Mouse (Mus musculus) heart, adult 8-10 months (tissue): ENCODE data around the gene H6pd. TPM values are rescaled to one million over a fixed set of nuclear protein-coding genes. Genes with fewer than 3 reads are reported as not detected.

Source experiments
- DNase-seq: peaks from one replicate; pipeline ENCODE4 v3.0.0; 2022; ENCODE audit warnings: low spot score
- total RNA-seq, 4 experiments: library from RNA; stranded (reverse); gene quantifications; 2 replicates each; pipeline ENCODE4 v1.2.4; 2022

The H6pd gene
- total RNA-seq, 4 experiments from 2014 or later: 37.5 to 44.8 (median 41.2) TPM

DNA sequence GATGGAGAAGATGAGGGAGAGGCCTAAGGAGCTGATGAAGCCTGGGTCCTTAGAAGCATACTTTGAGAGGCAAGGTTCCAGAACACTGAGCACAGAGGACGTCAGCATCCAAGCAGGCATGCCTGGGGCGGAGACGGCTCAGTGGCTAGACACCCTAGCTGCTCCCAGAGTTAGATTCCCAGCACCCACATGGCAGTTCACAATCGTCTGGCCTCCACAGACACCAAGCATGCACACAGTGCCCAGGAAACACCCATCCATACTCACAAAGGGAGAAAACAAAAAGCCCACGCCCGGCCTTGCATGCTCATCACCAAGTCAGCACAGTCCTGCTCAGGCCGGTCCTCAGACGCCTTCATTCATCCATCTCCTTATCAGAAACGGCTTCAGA lies 9.3 kb downstream of the H6pd start:
- no peak for DNase-seq

DNA sequence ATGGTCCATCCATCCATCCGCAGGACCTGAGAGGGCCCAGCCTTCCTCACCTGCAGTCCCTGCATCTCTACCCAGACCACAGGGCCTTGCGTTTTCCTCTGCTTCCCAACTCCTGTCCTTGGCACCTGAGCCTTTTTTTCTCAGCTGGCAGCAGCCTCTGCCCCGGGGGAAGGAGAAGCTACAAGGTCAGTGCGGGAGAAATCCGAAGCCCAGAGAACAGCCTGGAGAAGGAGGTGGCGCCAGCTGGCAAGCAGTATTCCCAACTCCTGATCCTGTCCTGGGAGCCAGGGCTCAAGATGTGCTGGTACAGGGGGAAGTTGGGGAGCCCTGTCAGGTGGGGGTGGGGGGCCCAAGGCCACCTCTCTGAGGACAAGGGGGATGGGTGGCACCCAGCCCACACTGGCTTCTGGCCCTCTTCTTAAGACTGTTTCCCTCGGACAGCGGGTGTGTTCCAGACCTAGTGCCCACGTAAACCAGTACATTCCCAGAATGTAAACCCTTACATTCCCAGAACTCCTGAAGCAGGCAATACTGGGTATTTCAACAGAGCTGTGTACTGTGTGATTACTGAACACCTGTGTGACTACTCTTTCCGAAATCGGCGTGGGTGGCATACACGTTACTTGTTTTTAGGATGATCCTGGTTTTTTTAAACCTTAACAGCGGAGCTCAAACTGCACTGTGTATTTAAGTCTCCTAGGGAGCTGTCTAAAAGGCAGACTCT lies 9.9 kb downstream of the H6pd start:
- DNase-seq: peak; percentile 66

DNA sequence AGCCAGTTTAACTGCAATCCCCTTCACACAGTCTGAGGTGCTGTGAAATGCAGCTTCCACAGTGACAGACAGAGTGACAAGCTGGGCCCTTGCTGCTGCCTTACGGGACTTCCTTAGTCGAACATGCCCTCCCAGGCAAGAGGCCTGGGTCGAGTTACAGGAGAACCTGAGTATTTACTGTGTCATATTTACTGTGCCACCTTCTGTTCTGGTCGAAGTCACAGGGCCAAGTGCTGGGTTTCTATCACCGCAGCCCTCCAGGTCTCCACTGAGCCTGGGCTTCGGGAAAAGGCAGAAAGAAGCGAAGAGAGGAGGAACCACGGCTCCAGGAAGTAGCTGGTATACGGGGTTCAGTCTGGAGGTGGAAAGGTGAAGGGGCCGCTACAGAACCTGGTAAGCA lies 10.8 kb downstream of the H6pd start:
- no peak for DNase-seq

DNA sequence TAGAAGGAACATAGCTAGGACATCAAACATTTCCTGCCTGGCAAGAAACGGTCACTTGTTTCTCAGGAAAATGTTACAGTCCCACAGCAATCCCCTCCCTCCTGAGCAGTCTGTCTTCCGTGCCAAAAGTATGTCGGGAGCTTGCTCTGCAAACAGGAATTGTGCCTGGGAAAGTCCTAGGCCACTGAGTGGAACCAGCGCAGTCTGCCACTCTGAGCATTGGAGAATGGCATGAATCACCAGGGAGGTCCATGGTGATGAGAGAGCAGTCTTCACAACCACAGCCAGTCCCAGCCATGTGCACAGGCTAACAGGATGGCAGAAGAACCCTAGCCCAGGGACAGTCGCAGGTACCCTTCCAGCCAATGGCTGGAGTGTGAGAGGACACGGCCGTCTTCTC lies 12.4 kb downstream of the H6pd start:
- no peak for DNase-seq

DNA sequence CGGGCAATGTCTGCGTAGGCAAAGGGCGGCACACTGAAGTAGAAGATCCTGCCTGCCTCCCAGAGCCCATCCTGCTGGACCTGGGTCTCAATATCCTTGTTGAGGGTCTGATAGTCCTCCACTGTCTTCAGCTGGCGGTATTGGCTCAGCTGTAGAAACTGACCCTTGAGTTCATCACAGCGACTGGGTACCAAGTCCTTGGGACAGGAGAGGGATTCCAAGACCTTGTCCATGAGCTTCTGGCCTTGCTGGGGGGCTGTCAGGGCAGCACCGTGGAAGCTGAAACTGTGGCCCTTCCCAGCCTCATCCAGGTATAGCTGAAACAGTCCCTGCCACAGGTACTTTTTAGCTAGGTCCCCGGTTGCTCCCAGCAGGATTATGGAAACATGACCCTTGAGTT lies 12.9 kb downstream of the H6pd start:
- no peak for DNase-seq

DNA sequence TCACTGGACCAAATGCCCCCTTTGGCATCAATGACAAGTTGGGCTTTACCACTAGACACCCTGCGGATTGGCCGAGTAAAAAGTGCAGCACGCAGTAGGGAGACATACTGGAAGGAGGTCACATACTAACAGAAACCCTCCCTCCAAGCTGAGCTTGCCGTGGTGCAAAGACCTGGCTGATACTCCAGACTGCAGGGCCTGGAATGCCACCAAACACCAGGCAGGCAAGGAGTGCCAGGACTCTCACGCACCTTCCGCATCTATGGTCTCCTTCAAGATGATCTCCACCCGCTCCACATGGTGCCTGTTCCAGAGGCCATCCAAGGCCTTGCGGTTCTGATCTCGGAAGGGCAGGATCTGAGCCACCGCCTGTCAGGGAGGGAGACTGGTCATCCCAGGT lies 14.6 kb downstream of the H6pd start:
- no peak for DNase-seq

DNA sequence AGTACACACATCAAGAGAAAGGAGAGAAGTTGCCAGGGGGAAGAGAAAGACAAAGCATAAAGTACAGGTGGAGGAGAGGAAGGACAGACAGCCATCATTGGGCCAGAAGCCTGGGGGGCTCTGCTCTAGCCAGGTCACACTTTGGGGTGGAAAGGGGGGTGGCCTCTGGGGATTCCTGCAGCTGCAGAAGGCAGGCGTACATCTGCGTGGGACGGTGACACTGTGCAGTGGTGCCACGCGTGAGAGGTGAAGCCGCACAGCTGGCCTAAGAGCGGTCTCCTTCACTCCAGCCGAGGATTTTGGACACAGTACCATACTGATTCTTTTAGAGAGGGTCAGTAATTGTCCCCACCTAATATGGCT lies 16.2 kb downstream of the H6pd start:
- no peak for DNase-seq

DNA sequence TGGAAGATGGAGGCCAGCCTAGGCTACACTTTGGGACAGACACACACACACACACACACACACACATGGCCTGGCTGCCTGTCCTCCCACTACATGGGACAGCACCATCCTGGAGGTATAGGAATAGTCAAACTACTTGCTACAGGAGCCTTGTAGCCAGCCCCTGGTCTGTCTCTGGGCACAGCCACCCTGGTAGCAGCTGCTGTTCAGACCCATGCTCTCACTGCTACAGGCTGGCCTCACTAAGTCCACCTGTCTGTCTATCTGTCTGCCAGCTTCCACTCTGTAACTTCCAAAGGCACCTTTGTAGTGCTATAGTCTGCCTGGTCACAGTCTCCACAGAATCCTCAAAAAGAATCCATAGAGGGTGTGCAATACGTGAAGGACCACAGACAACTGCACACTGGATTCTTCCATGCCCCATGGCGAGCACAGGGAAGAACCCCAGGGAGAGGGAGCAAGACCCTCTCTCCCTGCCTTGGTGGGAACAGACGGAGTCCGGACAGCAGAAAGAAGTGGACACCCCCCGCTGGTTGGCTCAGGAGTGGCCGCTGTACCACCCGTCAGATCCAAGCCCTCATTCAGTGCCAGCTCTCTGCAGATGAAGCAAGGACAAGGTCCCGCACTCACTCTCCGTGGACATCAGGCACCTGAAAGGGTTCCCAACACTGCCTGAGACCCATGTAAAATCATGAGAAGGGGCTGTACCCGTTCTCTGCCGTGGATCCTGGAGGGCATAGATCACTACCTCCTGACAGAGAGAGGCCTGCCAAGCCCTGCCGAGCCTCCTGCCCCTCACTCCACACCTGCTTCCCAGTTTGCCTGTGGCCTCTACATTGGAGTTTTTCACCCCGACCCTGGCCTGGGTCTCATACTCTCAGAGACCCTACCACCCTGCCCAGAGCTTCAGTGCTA lies 16.8 kb downstream of the H6pd start:
- DNase-seq: no peak

DNA sequence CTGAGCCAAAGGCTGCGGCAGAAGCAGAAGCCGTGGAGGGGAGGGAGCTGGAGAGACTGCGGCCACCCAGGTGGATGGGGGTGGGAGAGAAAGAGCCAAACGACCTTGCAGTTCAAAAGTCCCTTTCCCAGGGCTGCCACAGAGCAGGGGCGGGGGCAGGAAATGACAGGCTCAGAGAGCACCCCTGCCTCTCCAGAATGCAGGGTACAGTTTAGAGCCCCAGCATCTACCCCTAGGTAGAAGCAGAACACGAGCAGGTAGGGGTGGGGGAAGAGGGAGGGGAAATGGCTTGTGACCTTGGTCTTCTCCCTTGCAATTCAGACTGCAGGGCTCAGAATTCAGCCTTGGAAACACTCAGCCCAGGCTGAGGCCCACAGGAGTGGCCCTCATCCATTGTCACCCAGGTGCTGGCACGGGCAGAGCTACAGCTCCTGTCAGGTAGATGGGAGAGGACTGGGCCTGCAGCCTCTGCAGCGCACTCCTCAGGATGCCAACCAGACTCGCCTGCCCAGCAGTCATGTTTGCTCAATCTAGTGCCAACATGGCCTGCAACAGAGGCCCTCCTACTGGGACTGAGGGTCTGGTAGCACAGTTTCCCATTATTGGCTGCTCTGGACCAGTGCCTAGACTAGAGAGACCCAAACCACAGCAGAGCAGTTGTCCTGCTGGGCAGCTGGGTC lies 17.7 kb downstream of the H6pd start:
- DNase-seq: no peak

DNA sequence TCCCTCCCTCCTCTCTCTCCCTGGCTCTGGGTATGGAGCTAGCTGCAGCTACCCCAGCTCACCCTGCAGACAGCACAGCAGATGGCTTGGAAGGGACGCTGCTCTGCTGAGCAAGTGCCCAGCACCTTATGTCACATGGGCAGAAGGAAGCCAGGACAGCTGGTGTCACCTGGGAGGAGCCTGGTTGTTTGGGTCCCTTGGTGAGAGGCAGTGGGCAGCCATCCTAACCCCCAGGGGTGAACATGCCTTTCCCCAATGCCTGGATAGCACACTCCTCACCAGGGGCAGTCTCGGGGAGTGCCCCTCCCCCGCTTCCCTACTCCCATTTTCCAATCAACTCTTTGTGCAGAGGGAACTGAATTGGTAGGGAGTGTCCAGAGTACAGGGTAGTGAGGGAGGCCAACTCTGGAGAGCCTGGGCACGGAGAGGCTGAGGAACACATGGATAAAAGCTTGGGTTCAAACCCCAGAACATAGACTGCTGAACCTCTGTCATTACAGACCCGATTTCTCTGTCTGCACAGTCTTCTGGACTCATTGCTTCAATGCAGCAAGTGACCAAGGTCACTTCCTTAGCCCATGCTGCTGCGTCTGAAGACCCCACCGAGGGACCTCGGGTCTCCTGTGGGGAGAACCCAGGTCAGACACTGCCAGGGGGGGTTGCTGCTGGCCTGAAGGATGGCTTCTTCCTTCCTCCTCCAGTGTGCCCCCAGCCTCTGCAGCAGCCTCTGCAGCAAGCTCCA lies 18.4 kb downstream of the H6pd start:
- no peak for DNase-seq

DNA sequence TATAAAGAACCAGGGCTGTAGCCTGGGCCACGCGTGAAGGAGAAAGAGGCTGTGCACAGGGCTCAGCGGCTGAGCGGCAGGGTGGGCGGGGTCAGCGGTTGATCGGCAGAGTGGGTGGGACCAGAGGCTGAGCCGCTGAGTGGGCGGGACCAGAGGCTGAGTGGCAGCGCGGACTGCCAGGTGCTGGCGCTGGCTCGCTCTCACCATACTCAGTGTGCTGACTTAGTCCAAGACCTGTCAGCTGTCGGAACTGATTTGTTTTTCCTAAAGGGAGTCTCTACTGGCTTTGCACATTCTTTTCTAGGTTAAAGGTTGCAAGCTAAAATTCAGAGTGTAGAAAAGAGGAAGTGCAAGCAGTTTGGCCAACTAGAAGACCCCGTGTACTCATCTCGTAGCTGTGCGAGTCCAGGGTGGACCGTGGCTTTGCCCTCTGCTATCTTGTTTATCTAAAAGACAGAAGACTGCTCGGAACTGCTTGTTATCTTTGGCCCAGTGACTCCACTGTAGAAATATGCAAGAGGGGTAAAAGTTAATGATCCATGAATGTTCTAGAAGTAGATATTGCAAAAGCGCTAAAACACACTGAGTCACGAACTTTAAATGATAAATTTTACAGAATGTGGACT lies 19.8 kb downstream of the H6pd start:
- DNase-seq: peak; percentile 82

DNA sequence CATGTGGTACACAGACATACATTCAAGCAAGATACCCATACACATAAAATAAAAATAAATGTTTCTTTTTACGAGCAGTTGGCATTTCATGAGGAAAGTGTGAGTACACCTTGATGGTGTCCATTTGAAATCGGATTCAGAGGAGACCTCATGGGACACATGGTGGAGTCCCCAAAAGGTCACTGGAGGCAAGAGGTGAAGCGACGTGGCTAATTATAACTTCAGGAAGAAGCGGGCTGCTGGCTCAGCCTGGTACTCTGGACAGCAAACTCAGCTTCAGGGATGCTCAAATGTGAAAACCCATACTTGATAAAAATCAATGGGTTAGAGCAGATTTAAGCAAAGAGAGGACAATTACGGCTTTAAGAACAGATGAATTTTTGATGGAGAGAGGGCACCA lies 20.5 kb downstream of the H6pd start:
- no peak for DNase-seq

DNA sequence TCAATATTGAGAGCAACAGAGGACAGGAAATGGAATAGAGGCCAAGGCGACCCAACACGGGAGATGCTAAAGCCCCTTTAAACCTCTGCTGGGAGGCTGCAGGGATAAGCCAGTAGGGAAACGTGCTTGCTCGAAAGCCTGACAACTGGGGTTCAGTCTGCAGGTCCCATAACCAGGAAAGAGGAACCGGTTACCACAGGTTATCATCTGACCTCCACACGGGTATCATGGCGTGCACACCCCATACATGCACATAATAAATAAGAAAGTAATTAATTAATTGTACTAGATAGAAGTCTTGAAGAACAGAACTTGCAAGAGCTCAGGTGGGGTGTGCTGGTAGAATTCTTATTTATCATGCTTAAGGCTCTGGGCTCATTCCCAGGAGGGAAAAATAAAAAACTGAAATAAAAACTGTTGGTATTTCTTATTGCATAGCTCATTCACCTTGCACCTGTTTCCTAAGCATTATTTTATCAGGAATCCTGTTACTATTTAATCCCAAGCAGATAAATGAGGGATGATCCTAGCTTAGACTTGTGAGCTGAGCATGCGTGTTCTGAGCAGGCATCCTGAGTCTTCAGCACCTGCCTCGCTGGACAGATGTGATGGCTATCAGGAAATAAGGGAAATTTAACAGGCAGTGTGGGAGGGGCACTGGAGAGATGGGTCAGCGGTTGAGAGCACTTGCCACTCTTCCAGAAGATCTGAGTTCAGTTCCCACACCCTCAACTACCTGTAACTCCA lies 22.0 kb downstream of the H6pd start:
- no peak for DNase-seq

DNA sequence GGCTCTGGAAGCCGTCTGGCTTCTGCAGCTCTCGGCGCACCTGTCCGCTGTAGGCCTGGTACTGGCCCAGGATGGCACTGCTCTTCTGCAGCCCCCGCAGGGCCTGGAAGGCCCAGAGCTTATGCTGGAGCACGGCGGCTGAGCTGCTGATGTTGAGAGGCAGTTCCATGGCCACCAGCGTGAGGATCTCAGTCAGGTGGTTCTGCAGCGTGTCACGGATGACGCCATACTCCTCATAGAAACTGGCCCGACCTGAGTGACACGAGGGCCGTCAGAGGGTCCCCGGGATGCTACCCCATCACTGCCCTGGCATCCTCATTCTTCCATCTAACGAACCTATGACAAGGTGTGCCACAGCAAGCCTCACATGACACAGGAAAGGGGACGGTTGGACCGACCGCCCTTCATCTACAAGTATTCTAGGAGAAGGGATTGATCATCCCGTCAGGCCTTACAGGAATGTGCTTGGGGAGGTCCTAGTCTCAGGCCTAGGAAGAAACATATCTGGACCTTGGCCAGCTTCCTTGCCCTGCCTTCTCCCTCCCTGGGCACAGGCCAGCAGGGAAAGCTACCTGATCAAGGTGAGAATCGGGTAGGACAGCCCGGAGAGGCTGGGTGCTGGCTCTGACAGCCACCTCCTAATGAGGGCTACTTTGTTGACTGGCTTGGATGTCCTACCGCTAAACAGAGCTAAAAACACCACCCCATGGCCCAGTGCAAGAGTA lies 24.7 kb downstream of the H6pd start:
- DNase-seq: no peak

DNA sequence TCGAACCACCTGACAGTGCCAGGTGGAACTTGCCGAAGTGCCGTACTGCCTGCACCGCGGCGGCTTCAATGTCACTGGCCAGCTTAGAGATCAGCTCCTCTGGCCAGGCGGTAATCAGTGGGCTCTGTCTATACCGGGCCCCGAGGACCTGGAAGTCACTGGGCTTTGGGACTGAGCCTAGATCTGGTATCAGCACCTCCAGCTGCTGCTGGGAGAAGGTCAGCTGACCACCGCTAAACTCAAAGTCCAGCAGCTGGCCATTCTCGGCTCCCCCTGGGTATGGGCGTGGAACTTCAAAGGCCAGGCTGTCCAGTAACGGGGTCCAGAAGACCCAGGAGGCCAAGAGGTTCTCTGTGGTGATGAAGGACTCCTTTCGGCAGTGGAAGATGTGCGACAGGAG lies 26.7 kb downstream of the H6pd start:
- no peak for DNase-seq

DNA sequence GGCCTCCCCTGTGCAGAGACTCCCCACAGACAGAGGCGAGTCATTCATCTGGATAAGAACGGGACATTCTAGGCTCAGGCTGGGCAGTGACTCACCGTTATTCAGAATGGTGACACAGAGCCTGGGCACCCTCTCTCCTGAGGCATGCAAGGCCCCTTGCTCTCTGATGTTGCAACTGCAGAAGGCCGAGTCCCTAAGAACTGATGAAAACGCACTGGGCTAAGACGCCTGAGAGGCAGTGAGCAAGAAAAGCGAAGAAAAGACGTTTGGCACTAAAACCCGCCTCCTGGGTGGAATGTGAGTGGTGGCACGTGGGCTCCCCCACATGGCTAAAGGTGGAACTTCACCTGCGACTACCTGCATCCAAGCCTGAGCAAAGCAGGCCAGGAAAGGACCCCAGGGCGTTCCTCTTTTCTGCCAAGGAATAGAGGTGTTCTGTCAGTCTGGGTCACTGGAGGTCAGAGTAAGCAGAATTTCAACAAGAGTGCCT lies 29.0 kb downstream of the H6pd start:
- DNase-seq: peak; percentile 75

DNA sequence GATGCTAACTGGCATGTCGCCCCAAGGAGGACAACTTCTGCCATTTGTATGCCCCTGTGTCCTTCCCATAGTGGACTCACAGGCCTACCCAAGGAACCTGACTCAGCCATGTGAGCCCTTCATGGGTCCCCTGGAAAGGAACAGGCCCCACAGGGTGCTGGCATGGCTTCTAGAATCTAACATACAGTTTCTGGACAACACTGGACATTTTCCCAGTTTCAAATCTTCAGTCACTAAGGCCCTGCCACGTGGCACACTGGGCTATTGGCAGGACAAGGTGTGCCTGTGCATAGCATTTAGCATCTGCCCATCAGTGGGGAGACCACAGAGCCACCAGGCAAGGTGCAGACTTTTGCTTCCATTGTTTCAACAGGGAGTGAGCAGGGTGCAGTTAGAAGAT lies 30.0 kb downstream of the H6pd start:
- no peak for DNase-seq

DNA sequence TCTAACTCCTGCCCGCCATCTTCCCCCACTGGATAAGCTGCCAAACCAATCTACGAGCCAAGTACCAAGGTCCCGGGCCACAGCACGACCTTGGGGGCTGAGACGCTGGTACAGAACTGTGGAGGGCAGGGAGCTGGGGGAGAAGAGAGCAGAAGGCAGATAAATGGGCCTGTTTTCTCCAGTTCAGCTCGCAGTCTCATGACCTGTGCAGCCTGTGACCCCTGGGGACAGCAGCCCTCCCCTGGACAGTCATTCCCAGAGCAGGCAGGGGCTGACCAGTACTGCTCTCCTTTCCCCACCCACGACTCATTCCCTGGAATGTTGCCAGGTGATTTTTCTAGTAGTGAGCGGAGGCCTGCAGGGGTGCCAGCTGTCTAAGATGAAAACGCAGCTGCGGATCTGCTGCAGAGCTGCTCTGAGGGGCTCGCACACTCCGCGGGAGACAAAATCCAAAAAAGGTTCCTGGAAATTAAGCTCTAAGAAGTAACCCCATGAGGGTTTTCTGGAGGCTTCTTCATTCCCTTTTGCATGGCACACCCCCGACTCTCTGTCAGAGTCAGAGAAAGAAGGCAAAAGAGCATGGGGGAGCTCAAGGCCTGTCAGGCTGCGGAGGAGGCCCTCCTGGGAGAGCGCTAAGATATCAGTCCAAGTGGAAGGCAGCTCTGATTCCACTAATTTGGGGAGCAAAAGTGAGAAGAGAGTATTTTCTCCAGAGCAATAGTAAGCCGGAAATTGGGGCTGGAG lies 30.9 kb downstream of the H6pd start:
- no peak for DNase-seq

DNA sequence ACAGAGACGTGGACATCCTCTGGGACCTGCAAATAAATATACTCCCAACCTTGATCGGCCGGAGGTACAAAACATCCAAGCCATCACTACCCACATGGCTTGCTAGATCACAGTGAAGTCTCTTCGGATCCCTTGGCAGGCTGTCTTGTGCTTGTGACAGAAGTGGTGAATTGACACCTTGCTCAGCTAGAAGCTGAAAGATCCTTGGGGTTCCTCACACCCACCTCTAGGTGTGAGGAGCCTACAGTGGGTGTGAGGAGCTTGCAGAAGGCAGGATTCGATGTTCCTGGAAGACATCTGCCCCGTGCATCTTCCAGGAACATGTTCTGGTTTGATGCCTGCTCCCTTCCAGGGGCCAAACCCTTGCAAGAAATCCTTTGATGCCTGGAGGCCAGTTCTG lies 31.6 kb downstream of the H6pd start:
- no peak for DNase-seq
